Mouse (Mus musculus) left cerebral cortex, postnatal 4 days (tissue): ENCODE measurements around the gene Snx11. TPM values are rescaled to one million over a fixed set of nuclear protein-coding genes. Genes with fewer than 3 reads are reported as not detected.
"Not testable (repeated sequence)": the region's sequence is repeated elsewhere in the genome, so short reads cannot be mapped to it uniquely, and the experiment has no call there.

Experiments used
- DNase-seq: peaks from one replicate; pipeline ENCODE4 v3.0.0-alpha.2; 2022
- intact Hi-C: fragments of 180-260 bp; cut with DNase I; formaldehyde crosslinking; loops from one replicate; pipeline ENCODE4 v1.15.1; 2025
- total RNA-seq, 2 experiments: library from RNA; stranded (reverse); gene quantifications; 2 replicates each; pipeline ENCODE4 v1.2.3; 2021

The Snx11 gene
- total RNA-seq = 10 to 100 TPM; 46.3 to 50.4 TPM

DNA sequence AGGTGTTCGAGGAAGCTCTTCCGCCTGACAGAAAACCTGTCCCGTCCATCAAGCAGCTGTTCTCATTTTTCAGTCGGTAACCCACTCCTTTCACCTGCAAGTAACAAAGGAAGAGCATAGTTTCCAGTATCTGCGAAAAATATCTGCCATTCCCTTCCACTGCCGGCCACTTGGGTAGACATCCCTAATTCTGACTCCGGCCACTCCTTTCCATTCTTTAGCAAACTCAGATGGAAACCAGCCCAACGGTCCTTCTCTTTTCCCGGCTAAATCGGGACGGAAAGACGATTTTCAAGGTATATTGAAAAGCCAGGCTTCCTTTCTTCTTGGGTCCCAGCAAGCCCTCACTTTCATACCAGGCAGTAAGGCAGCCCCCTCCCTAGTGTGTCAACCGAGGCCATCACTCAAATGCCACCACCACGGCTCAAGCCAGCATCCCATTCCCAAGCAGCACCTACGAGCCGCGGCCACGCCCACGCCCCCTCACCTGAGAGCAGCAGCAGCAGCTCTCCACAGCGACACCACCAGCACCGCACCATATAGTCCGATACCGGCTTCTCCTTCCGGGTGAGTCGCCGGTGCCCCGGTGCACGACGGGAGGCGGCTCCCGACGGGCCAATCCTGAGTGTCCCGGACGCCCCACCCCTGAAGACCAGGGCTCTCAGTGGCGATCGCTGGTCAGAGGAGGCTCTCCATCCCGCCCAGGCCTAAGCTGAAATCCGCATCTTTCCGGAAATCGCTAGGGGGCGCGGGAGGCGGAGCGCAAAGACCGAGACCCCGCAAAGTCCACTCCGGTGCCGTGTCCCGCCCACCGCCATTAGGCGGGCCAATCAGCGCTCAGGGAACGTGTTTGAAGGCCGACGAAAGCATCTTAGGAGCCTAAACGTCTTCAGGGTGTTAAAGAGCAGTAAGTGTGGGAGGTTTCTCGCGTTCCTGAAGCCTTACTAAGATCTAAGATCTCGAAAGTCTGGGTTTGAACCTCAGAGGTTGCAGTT lies at the start of gene Snx11:
Snx11 (minus strand) TSS at position 592 of the 995 bp plus-strand sequence.
- intact Hi-C loops = loop anchor here (5.0 kb wide), 1 partner anchor 495 kb away; the partner anchor contains the start of gene Hoxb8
- peak; percentile 100 for DNase-seq

DNA sequence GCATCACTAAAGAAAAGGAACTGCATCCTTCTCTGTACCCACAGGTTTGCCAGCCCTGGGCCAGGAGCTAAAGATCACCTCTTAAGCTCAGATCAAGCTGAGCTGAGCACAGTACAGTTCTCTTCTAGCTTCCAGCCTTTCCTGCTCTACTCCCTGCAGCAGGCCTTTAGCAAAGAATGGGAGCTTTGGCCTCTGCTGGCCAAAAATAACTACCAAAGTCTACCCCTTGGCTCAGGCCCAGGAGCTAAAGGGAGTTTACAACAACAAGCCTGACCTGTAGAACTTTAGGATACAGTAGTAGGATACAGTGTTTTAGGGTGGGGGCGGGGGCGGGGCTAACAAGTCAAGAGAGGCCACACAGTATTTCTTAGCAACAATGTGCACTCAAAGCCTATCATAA lies 49.1 kb upstream of the Snx11 start:
- no peak for DNase-seq
- intact Hi-C loops = no loop called here

DNA sequence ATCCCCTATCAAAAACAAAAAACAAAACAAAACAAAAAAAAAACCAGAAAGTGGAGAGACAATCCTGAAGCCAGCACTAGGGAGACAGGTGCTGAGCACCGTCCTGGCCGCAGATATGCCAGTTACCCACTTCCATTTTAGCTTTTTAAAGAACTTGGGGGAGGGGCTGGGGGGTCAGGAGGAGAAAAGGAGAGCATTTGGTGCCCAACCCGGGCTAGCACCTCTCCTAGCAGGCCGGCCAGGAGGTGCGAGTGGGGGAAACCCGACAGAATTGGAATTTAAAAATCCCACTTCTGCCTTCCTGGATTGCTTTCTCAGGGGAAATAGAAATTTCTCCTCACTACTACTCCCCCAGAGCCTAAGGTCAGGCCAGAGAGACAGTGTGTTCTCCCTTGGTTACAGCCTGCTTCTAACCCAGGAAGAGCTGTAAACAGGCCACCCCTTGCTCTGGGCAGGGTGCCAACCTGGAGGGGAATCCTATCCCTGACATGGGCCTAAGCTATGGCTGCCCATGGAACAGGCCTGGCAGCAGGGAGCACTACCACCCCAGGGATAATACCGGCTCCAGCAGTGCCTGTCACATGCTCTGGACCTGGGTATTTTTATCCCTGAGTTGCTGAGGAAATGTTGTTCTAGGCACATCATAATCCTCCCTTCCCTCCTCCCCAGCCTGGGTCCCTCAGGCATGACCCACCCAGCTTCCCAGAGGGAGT lies 47.6 kb upstream of the Snx11 start:
- intact Hi-C loops = no loop called here
- peak; percentile 82 for DNase-seq

DNA sequence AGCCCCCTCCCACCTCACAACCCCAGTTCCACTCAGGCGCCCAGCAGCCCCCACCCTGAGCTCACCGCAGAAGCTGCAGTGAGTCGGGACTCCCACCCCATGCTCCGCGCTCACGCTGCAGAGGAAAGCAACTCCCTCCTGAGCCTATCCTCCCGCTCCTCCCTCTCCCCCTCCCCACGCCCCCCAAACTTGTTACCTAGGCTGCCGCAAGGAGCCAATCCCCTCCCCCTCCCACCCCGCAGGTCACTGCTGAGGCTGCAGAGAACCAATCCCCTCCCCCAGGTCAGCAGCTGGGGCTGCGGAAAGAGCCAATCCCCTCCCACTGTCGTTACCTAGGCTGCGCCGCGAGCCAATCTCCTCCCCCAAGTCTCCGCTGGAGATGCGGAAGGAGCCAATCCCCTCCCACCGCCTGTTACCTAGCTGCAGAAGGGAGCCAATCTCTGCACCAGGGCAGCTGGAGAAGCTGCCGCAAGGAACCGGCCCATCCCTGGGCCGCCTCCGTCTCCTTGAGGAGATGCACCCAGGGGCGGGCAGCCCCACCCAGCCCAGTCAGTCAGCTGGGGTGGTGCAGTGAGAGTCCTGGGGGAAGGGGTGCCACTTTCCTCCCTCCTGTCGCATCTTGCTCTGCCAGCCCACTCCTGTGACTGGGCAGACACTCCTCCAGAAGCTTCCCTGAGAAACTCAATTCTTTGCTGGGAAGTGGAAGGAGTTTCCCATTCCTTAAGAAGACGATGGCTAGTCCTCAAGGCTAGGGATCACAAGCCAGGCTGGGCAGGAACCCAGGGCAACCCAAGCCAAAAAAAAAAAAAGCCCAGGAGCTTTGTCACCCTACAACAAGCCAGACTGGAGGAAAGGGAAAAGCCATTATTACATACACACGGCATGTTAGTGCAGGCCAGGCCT lies 46.8 kb upstream of the Snx11 start:
- intact Hi-C loops = no loop called here
- peak; percentile 89 for DNase-seq

DNA sequence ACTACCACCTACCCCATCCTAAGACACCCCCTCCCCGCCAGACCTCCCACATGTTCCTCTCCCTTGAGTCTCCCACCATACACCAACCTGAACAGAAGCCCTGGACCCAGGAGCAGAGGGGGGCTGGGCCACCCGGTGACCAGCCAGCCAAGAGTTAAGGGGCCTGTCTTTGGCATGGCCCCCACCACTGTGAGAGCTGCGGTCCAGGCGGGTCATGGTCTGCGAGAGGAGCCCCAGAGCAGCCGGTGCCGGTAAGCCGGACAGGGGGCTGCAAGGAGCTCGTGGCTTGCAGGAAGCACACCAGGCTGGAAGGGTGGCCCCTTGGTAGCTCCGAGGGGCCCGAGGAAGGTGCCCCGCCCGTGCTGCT lies 46.1 kb upstream of the Snx11 start:
- intact Hi-C loops = no loop called here
- DNase-seq = peak; percentile 12

DNA sequence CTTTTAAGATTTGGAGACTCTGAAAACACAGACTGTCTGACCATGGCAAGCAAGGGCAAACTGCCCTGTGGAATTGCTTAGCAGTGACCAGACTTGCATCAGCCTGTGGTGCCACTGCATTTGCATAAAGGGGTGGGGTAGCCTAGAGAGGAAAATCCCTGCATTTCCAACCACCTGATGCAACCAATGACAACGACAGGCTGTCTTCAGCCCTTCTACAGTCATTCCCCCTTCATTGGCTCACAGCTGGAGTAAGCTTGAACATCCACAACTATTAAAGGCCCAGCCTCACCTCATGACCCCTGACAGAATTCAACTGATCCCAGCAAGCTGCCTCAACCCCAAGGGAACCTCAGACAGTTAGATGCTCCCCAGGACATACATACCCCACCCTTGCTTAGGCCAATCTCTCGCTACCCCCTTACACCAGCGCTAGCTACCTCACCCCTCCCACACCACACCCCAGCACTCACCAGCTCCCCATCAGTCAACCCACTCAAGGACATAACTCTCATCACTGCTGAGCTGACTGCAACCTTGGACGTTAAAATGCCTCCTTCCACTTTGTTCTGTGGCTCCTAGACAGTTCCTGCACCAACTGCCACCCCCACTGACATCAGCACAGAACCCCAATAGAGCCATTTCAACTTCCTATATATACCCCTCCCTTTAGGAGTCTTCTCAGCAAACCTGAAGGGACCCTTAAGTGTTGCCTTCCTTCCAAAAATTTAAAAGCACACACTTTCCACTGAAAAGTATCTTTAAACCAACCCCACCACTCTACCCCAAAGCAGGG lies 45.5 kb upstream of the Snx11 start:
- no peak for DNase-seq

DNA sequence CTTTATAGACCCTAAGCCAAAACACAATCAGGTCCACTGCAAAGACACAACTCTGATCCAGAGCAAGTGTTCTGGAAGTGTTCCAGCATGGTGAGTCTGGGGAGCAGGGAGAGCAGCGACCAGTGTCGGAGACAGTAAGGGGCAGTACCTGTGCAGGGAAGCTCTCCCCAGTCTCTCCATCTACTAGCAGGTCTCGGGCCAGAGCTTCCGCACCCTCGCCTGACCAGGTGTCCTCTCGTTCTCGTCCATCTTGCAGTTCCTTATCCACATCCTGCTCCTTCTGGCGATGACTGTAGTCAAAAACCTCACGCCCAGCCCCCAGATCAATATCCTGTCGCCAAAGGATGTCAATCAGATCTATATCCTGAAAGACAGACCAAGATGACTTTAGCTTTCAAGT lies 44.6 kb upstream of the Snx11 start:
- intact Hi-C loops = no loop called here
- no peak for DNase-seq

More for the DNA sequence above, 45.5 kb upstream of the Snx11 start:
- intact Hi-C loops = no loop called here

DNA sequence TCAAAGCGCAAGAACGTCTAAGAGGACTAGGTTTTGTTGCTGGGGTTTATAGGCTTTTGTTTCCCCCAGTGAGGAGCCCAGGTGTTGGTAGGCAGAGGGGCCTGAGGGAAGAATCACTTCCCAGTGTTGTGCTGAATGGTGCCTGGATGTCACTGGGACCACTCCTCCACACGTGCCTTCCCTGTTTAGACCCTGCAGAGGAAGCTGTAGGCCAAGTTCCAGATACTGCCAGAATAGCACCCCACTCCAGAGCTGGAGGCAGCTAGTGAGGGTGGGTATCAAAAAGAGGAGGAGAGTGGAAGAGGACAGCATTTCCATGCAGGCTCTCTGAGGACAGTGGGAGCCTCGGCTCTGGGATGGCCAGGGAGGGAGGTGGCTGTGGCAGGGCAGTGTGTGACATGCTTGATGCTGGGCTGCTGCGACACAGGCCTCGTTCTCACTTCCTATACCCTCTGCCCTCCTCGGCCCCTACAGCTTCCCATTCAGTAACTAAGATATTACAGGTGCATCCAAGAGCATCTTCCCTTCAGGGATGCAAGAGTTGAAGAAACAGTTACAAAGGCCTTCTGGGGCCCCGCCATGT lies 40.9 kb upstream of the Snx11 start:
- intact Hi-C loops = no loop called here
- DNase-seq = no peak

DNA sequence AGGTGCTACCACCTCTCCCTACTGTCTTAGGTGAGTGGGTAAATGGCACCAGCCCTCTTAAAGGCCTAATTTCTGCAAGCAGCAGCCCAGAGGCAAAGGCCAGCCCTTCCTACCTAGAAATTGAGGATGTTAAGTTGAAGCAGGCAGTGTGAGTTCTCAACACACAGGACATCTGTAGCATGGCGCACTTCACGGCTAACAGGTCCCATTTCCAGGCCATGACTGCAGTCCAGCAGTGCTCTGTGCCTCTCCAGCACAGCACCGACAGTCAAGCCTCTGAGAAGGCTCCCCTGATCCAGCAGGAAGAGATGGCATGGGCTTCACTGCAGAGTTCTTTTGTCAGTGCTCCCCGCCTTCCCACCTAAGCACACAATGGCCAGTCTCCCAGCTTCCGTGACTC lies 39.6 kb upstream of the Snx11 start:
- no peak for DNase-seq
- intact Hi-C loops = no loop called here

DNA sequence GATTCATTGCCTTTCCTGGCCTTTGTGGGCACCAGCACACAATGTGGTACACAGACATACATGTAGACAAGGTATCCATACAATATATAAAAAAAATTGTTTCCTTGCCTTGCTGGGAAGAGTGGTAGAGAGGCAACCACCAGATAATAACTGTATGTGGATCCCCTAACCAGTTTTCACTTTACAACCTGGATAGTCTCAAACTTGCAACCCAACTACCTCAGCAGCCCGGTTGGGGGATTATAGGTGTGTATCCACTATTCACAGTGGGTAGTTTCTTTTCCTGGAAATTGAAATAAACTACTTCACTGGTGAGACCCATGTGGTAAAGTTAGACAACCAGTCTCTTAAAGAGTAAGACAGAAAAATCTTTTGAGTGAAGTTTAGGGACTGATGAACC lies 39.1 kb upstream of the Snx11 start:
- intact Hi-C loops = no loop called here
- DNase-seq = no peak

DNA sequence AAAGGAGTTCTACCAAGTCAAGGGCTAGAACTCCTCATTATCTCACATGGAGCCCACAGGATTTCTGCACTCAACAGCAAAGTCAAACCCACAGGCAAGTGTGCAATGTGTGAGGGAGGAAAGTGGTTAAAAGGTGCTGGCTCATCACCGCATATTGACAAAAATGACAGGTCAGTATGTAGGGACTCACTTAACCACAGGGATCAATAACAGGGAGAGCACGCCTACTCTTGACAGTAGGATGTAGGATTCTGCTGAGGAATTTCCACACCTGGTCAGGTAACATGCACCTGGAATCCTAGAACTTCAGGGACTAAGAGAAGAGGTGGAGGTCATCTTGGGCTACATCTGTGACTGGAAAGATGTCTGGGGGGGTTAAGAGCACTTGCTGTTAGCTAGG lies 38.5 kb upstream of the Snx11 start:
- no peak for DNase-seq
- intact Hi-C loops = no loop called here

DNA sequence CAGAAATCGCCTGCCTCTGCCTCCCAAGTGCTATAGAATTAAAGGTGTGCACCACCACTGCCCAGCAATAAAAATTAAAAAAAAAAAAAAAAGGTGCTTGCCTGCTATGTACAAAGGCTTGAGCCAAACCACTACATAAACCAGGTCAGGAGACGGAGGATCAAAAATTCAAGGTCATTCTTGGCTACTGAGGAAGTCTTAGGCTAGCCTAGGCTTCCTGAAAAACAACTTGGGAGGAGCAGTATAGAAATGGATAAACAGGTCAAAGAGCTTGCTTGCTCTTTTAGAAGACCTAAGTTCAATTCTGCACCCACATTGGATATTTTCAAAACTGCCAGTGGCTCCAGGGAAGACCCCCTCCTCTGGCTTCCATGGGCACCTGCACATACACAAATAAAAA lies 37.1 kb upstream of the Snx11 start:
- intact Hi-C loops = no loop called here
- DNase-seq = no peak

DNA sequence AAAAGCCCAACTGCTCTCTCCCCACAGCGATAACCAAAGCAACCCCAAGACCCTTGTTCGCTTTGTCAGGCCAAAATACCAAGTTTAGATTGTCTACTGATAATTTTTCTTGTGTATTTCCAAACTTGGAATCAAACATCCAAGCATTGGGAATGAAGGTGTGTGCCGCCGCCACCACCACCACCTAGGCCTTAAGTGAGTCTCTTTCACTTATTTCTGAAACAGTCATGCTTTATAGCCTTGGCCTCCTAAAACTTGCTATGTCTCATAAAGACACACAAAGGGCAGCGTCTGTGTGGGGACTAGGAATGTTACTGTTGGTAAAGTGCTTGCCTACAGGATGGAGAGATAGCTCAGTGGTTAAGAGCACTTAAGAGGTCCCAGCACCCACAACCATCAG lies 36.6 kb upstream of the Snx11 start:
- DNase-seq = no peak
- intact Hi-C loops = no loop called here

DNA sequence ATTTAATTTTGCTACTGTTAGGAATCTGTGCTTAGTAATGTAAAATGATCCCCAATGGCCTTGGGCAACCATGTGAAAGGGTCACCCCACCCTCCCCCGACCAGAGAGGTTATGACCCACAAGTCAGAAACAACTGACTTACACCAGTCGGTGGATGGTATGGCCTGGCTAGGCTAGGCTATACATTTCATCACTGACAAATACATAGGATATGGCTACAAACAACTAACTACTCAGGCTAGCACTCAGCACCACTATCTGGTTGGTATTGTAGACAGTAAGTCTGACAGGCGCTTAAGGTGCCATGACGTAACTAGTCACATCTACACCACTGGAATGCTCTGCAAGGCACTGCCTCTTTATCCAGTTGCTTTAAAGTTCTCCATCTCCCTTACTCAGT lies 36.1 kb upstream of the Snx11 start:
- DNase-seq = no peak
- intact Hi-C loops = no loop called here

DNA sequence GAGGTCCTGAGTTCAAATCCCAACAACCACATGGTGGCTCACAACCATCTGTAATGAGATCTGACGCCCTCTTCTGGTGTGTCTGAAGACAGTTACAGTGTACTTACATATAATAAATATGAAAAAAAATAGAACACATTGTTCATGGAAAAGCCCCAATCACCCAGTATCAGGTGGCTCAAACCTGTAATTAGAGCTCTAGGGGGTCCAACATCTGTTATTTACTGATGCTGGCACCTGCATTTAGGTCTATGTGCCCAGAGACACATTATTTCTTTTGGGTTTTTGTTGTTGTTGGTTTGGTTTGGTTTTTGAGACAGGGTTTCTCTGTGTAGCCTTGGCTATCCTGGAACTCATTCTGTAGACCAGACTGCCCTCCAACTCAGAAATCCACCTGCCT lies 33.8 kb upstream of the Snx11 start:
- intact Hi-C loops, DNase-seq: not testable (repeated sequence)

DNA sequence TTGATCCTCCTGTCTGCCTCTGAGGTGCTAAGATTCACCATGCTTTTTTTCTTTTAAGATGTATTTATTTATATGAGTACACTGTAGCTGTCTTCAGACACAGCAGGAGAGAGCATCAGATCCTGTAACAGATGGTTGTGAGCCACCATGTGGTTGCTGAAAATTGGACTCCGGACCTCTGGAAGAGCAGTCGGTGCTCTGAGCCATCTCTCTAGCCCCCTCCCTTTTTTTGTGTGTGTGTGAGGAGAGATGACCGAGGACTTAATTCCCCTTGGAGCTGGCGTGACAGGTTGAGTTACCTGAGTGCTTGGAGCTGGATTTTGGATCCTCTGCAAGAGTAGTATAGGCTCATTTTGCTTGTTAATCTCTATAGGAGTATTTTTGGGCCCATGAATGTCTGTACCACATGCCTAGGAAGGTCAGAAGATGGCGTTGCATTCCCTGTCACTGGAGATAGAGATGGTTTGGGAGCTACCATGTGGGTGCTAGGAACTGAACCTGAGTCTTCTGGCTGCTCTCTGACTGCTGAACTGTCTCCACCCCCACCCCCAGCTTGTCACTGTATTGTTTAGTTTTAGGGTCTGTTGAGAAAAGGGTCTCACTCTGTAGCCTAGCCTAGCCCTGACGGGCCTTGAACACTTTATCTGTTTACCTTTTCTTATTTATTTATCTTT lies 32.3 kb upstream of the Snx11 start:
- intact Hi-C loops = no loop called here
- no peak for DNase-seq

DNA sequence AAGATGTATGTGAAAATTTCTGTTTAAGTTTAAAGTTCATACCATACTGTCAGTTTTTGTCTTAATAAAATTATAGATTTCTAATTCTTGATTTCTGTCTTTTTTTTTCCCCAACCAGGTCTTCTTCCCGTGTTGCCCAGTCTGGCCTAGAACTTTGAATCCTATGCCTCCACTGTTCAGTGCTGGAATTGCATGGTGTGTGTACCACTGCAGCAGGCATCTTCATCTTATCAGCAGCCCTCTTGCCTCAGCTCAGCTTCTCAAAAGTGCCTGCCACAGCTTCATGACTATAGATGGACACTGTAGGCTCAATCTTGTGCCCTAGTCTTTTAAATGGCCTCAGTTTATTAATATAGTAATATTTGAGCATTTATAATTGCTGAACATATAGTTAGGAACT lies 30.7 kb upstream of the Snx11 start:
- intact Hi-C loops = no loop called here
- DNase-seq = no peak

DNA sequence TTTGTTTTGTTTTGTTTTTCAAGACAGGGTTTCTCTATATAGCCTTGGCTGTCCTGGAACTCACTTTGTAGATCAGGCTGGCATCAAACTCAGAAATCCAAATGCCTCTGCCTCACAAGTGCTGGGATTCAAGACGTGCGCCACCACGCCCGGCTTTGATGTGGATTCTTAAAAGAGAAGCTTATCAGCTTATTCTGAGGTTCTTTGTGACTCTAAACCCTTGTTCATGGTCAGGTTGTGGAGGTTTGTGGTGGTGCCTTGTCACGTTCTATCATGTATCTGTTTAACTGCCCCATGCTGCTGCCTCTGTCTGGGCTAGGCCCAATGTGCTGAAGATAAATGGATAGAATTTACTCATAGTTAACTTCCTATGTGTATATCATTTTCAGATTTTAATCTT lies 28.2 kb upstream of the Snx11 start:
- intact Hi-C loops = no loop called here
- DNase-seq = no peak

DNA sequence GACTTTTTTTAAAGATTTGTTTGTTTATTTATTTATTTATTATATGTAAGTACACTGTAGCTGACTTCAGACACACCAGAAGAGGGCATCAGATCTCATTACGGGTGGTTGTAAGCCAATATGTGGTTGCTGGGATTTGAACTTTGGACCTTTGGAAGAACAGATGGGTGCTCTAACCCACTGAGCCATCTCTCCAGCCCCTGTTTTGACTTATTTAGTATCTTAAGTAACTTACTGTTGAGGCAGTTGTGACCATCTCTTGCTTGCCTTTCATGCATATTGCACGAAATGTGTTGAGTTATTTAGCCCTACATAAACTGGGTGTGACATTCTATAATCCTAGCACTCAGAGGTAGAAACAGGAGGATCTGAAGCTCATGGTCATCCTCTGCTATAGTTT lies 22.2 kb upstream of the Snx11 start:
- intact Hi-C loops = no loop called here
- no peak for DNase-seq
